Mouse (Mus musculus): ENCODE measurements around the gene Spata17. TPM values are rescaled to one million over a fixed set of nuclear protein-coding genes. Genes with fewer than 3 reads are reported as not detected.

Spata17 gene
- polyA plus RNA-seq, 2 experiments: 0.19 TPM

- peaks cover 5% of the 10 kb centered on the region; the same call in 1 of the 2 replicates for H3K9me3 ChIP-seq (ENCODE audit: control insufficient read depth, low read length)
- no peak overlapping the region for H3K4me2 ChIP-seq (replicated peaks; ENCODE audit: low read depth, low read length, severe bottlenecking)
- DNase-seq (ENCODE audit: low spot score) (no peak), ATAC-seq (ENCODE audit: low FRiP score, low read depth) (no peak)
- H3K9ac ChIP-seq (ENCODE audit: low read depth, low read length, severe bottlenecking): no peak overlapping the region
- H3K27me3 ChIP-seq (ENCODE audit: control insufficient read depth, insufficient read depth, low read length): no peaks in the 10 kb centered on the region
- no peak overlapping the region for H3K4me3 ChIP-seq (replicated peaks; ENCODE audit: low read length)
- TF ChIP-seq POLR2A (IDR thresholded peaks at IDR 0.05; ENCODE audit: borderline replicate concordance, extremely low read depth, insufficient read depth, insufficient read length): no peak
- no peaks in the 10 kb centered on the region for H3K4me1 ChIP-seq (ENCODE audit: control insufficient read depth, insufficient read depth, low read length)
- 73% methylated on average over 3 of the region's 3 CpGs for WGBS
- no peak overlapping the region for H3K27ac ChIP-seq (replicated peaks; ENCODE audit: low read depth, low read length)
- no peaks in the 10 kb centered on the region for H3K36me3 ChIP-seq (ENCODE audit: control insufficient read depth, insufficient read depth, low read length)
These were observed 114.1 kb downstream of the Spata17 start for GRCm38 (mm10) chr1:187101202-187101601.

GRCm38 (mm10) chr1:187100624-187101023 lies 114.6 kb downstream of the Spata17 start:
- Histone ChIP-seq H3K27me3 (ENCODE audit: control insufficient read depth, insufficient read depth, low read length) (no peaks in the 10 kb centered on the region), H3K9me3 (ENCODE audit: control insufficient read depth, low read length) (0 out of 2 replicates have a peak, but pooled peaks cover under 1% of the 10 kb centered on the region), H3K36me3 (ENCODE audit: control insufficient read depth, insufficient read depth, low read length) (no peaks in the 10 kb centered on the region), H3K4me2 (replicated peaks; ENCODE audit: low read depth, low read length, severe bottlenecking) (no peak overlapping the region), H3K9ac (ENCODE audit: low read depth, low read length, severe bottlenecking) (no peak overlapping the region), H3K4me1 (ENCODE audit: control insufficient read depth, insufficient read depth, low read length) (no peaks in the 10 kb centered on the region), H3K27ac (replicated peaks; ENCODE audit: low read depth, low read length) (no peak overlapping the region), H3K4me3 (replicated peaks; ENCODE audit: low read length) (no peak overlapping the region)
- WGBS: 69% methylated on average over 3 of the region's 3 CpGs
- DNase-seq (ENCODE audit: low spot score) (no peak), ATAC-seq (ENCODE audit: low FRiP score, low read depth) (no peak)
- no peak for TF ChIP-seq POLR2A (IDR thresholded peaks at IDR 0.05; ENCODE audit: borderline replicate concordance, extremely low read depth, insufficient read depth, insufficient read length)

GRCm38 (mm10) chr1:187098285-187098684 lies 117.0 kb downstream of the Spata17 start:
- no peak for TF ChIP-seq POLR2A (IDR thresholded peaks at IDR 0.05; ENCODE audit: borderline replicate concordance, extremely low read depth, insufficient read depth, insufficient read length)
- Histone ChIP-seq H3K9me3 (ENCODE audit: control insufficient read depth, low read length) (no peaks in the 10 kb centered on the region), H3K27me3 (ENCODE audit: control insufficient read depth, insufficient read depth, low read length) (no peaks in the 10 kb centered on the region), H3K4me1 (ENCODE audit: control insufficient read depth, insufficient read depth, low read length) (no peaks in the 10 kb centered on the region), H3K36me3 (ENCODE audit: control insufficient read depth, insufficient read depth, low read length) (no peaks in the 10 kb centered on the region), H3K9ac (ENCODE audit: low read depth, low read length, severe bottlenecking) (no peak overlapping the region), H3K27ac (replicated peaks; ENCODE audit: low read depth, low read length) (no peak overlapping the region), H3K4me3 (replicated peaks; ENCODE audit: low read length) (no peak overlapping the region), H3K4me2 (replicated peaks; ENCODE audit: low read depth, low read length, severe bottlenecking) (no peak overlapping the region)
- WGBS: 85% methylated on average over 6 of the region's 6 CpGs
- ATAC-seq (ENCODE audit: low FRiP score, low read depth): no peak
- no peak for DNase-seq (ENCODE audit: low spot score)

GRCm38 (mm10) chr1:187092546-187092945 lies 122.7 kb downstream of the Spata17 start:
- Histone ChIP-seq H3K4me3 (replicated peaks; ENCODE audit: low read length) (no peak overlapping the region), H3K27ac (replicated peaks; ENCODE audit: low read depth, low read length) (no peak overlapping the region), H3K27me3 (ENCODE audit: control insufficient read depth, insufficient read depth, low read length) (no peaks in the 10 kb centered on the region), H3K4me2 (replicated peaks; ENCODE audit: low read depth, low read length, severe bottlenecking) (no peak overlapping the region), H3K9me3 (ENCODE audit: control insufficient read depth, low read length) (no peaks in the 10 kb centered on the region), H3K36me3 (ENCODE audit: control insufficient read depth, insufficient read depth, low read length) (no peaks in the 10 kb centered on the region), H3K4me1 (ENCODE audit: control insufficient read depth, insufficient read depth, low read length) (no peaks in the 10 kb centered on the region), H3K9ac (ENCODE audit: low read depth, low read length, severe bottlenecking) (no peak overlapping the region)
- WGBS: 85% methylated on average over 14 of the region's 14 CpGs
- no peak for TF ChIP-seq POLR2A (IDR thresholded peaks at IDR 0.05; ENCODE audit: borderline replicate concordance, extremely low read depth, insufficient read depth, insufficient read length)
- DNase-seq (ENCODE audit: low spot score) (no peak), ATAC-seq (ENCODE audit: low FRiP score, low read depth) (no peak)

- TF ChIP-seq POLR2A (IDR thresholded peaks at IDR 0.05; ENCODE audit: borderline replicate concordance, extremely low read depth, insufficient read depth, insufficient read length): no peak
- 77% methylated on average over 3 of the region's 3 CpGs for WGBS
- H3K27ac ChIP-seq (replicated peaks; ENCODE audit: low read depth, low read length): no peak overlapping the region
- no peaks in the 10 kb centered on the region for H3K36me3 ChIP-seq (ENCODE audit: control insufficient read depth, insufficient read depth, low read length)
- H3K27me3 ChIP-seq (ENCODE audit: control insufficient read depth, insufficient read depth, low read length): no peaks in the 10 kb centered on the region
- H3K4me2 ChIP-seq (replicated peaks; ENCODE audit: low read depth, low read length, severe bottlenecking): no peak overlapping the region
- no peak overlapping the region for H3K4me3 ChIP-seq (replicated peaks; ENCODE audit: low read length)
- ATAC-seq (ENCODE audit: low FRiP score, low read depth) (no peak), DNase-seq (ENCODE audit: low spot score) (no peak)
- H3K4me1 ChIP-seq (ENCODE audit: control insufficient read depth, insufficient read depth, low read length): no peaks in the 10 kb centered on the region
- H3K9me3 ChIP-seq (ENCODE audit: control insufficient read depth, low read length): no peaks in the 10 kb centered on the region
- H3K9ac ChIP-seq (ENCODE audit: low read depth, low read length, severe bottlenecking): no peak overlapping the region
These were observed 126.4 kb downstream of the Spata17 start for GRCm38 (mm10) chr1:187088660-187089395.

Measured in limb, embryonic 14.5 days (tissue).